ENCODE assay signal across 22 mouse cellular contexts in genomic region chr19:18579012-18579358, GRCm38 (mm10). TPM values are rescaled to one million over a fixed set of nuclear protein-coding genes. Genes with fewer than 3 reads are reported as not detected.
A peak's percentile ranks its signal among the peaks of the same experiment; 100 is the strongest.
DNase-seq lines count a peak whose midpoint lies in the region; ATAC-seq and TF ChIP-seq lines count a peak whose summit lies in the region.
"Had no signal": no experiment of that assay in that cellular context is flagged by ENCODE, and none has a peak within 500 bp of the region (broad histone marks: within the 10 kb centered on the region; RNA-seq: fewer than 3 reads in every experiment).

No protein-coding gene starts in this region.

- no peak overlapping the region for H3K27ac ChIP-seq in hindbrain, postnatal 0 days
- H3K27ac ChIP-seq in hindbrain, embryonic 11.5 days (ENCODE audit: low read depth, low read length): no peak overlapping the region
- no peak overlapping the region for H3K27ac ChIP-seq in liver, embryonic 11.5 days (ENCODE audit: low read depth, low read length)
- H3K27ac ChIP-seq: heart, adult 2 months; liver, embryonic 13.5 days; macrophage; midbrain, embryonic 12.5 days; neural tube, embryonic 13.5 days had no signal

- ATAC-seq in hindbrain, postnatal 0 days: 0 out of 2 replicates have a peak, but pooled peaks have one; percentile 18
- no peak for ATAC-seq in hindbrain, embryonic 11.5 days (ENCODE audit: low FRiP score)
- no peak for ATAC-seq in liver, embryonic 11.5 days (replicated peaks; ENCODE audit: low FRiP score)
- peak; percentile 20; the same call in 1 of the 2 replicates for ATAC-seq in granulocyte monocyte progenitor cell, adult 5-6 weeks (replicated peaks; ENCODE audit: poor library complexity, severe bottlenecking)
- ATAC-seq: forebrain, embryonic 14.5 days; inflammation-experienced regulatory T-cells, adult 6 months had no signal

- no peaks in the 10 kb centered on the region for H3K4me1 ChIP-seq in hindbrain, postnatal 0 days (ENCODE audit: insufficient read depth, low read length)
- no peaks in the 10 kb centered on the region for H3K4me1 ChIP-seq in hindbrain, embryonic 11.5 days (replicated peaks; ENCODE audit: control insufficient read depth, insufficient read depth, low read length)
- H3K4me1 ChIP-seq in liver, embryonic 11.5 days (replicated peaks; ENCODE audit: control insufficient read depth, insufficient read depth, low read length): no peaks in the 10 kb centered on the region
- H3K4me1 ChIP-seq: liver, embryonic 13.5 days had no signal

- no peak for TF ChIP-seq CTCF in hindbrain, postnatal 0 days (IDR thresholded peaks at IDR 0.05; ENCODE audit: low read depth)

- no peaks in the 10 kb centered on the region for H3K36me3 ChIP-seq in hindbrain, postnatal 0 days (ENCODE audit: insufficient read depth, low read length)
- H3K36me3 ChIP-seq in hindbrain, embryonic 11.5 days (ENCODE audit: control insufficient read depth, insufficient read depth, low read length): no peaks in the 10 kb centered on the region
- no peaks in the 10 kb centered on the region for H3K36me3 ChIP-seq in liver, embryonic 11.5 days (ENCODE audit: control insufficient read depth, insufficient read depth, low read length)
- H3K36me3 ChIP-seq: midbrain, embryonic 12.5 days; neural tube, embryonic 13.5 days had no signal

- DNase-seq in hindbrain, postnatal 0 days (ENCODE audit: low spot score): no peak
- DNase-seq in hindbrain, embryonic 11.5 days (ENCODE audit: low spot score): no peak
- peak; percentile 9 for DNase-seq in liver, embryonic 11.5 days (ENCODE audit: low spot score)
- DNase-seq in liver (no peak), A20 (ENCODE audit: low read depth, low spot score) (peak; percentile 11)
- DNase-seq in embryo, embryonic 11 days: no peak
- DNase-seq: adrenal gland, adult 2 months; B cell, adult 2 months; cerebellum, adult 8-10 months; gastrocnemius, postnatal 14 days; heart, adult 2 months; heart, postnatal 36 days; liver, embryonic 13.5 days; spleen, adult 18-20 months; thymus, adult 18-20 months; thymus, postnatal 4 days had no signal

- H3K9me3 ChIP-seq in hindbrain, postnatal 0 days (ENCODE audit: low read length): no peaks in the 10 kb centered on the region
- H3K9me3 ChIP-seq in hindbrain, embryonic 11.5 days (ENCODE audit: control insufficient read depth, low read length): no peaks in the 10 kb centered on the region
- no peaks in the 10 kb centered on the region for H3K9me3 ChIP-seq in liver, embryonic 11.5 days (ENCODE audit: control insufficient read depth, low read length)
- H3K9me3 ChIP-seq: liver, embryonic 13.5 days; midbrain, embryonic 12.5 days; neural tube, embryonic 13.5 days had no signal

- 77% methylated on average over 1 of the region's 1 CpGs for WGBS in hindbrain, postnatal 0 days
- WGBS in hindbrain, embryonic 11.5 days: 95% methylated on average over 1 of the region's 1 CpGs
- WGBS in liver, embryonic 11.5 days: 91% methylated on average over 1 of the region's 1 CpGs

- H3K9ac ChIP-seq in hindbrain, postnatal 0 days (replicated peaks; ENCODE audit: low read length): no peak overlapping the region
- no peak overlapping the region for H3K9ac ChIP-seq in hindbrain, embryonic 11.5 days (ENCODE audit: low read depth, low read length)
- no peak overlapping the region for H3K9ac ChIP-seq in liver, embryonic 11.5 days (ENCODE audit: low read depth, low read length)
- H3K9ac ChIP-seq: liver, embryonic 13.5 days; midbrain, embryonic 12.5 days; neural tube, embryonic 13.5 days had no signal

- H3K4me3 ChIP-seq in hindbrain, postnatal 0 days (ENCODE audit: low read length): no peak overlapping the region
- no peak overlapping the region for H3K4me3 ChIP-seq in hindbrain, embryonic 11.5 days (ENCODE audit: low read depth, low read length)
- H3K4me3 ChIP-seq in liver, embryonic 11.5 days (ENCODE audit: low read depth, low read length): no peak overlapping the region
- H3K4me3 ChIP-seq: heart, adult 2 months; liver, embryonic 13.5 days; midbrain, embryonic 12.5 days; neural tube, embryonic 13.5 days had no signal

- H3K27me3 ChIP-seq in hindbrain, postnatal 0 days (ENCODE audit: insufficient read depth, low read length): no peaks in the 10 kb centered on the region
- H3K27me3 ChIP-seq in hindbrain, embryonic 11.5 days (ENCODE audit: control insufficient read depth, insufficient read depth, low read length): no peaks in the 10 kb centered on the region
- no peaks in the 10 kb centered on the region for H3K27me3 ChIP-seq in liver, embryonic 11.5 days (replicated peaks; ENCODE audit: control insufficient read depth, insufficient read depth, low read length)
- H3K27me3 ChIP-seq: liver, embryonic 13.5 days; midbrain, embryonic 12.5 days; neural tube, embryonic 13.5 days had no signal

- no peak overlapping the region for H3K4me2 ChIP-seq in hindbrain, postnatal 0 days (ENCODE audit: low read depth, low read length)
- no peak overlapping the region for H3K4me2 ChIP-seq in hindbrain, embryonic 11.5 days (replicated peaks; ENCODE audit: low read depth, low read length)
- H3K4me2 ChIP-seq in liver, embryonic 11.5 days: no peak overlapping the region
- H3K4me2 ChIP-seq: midbrain, embryonic 12.5 days had no signal

RNA-seq across cellular contexts. Expression of gene Ostf1, which starts 52.6 kb away (rescaled TPM):
- total RNA-seq in hindbrain, postnatal 0 days (2014; rRNA removed): 42.4 and 46.0 TPM in 2 replicates
- polyA plus RNA-seq in hindbrain, postnatal 0 days (2015; fragmentation: Nextera tagmentation; extraction: Ambion mirVana): 67.9 and 78.0 TPM in 2 replicates
- polyA plus RNA-seq in hindbrain, embryonic 11.5 days (2014; fragmentation: Nextera tagmentation; extraction: Ambion mirVana): 49.4 and 55.5 TPM in 2 replicates
- polyA plus RNA-seq in liver, embryonic 11.5 days (2014; fragmentation: Nextera tagmentation; extraction: Ambion mirVana): 86.8 and 92.2 TPM in 2 replicates
- total RNA-seq in granulocyte monocyte progenitor cell, adult 5-6 weeks (2014; fragmentation: Nextera tagmentation): 139 and 152 TPM in 2 replicates
- total RNA-seq in granulocyte monocyte progenitor cell, adult 5-6 weeks (2017): 208 and 230 TPM in 2 replicates

RNA-seq across cellular contexts. Expression of gene Nmrk1, which starts 52.8 kb away (rescaled TPM):
- 5.3 and 10.6 TPM in 2 replicates for total RNA-seq in hindbrain, postnatal 0 days (2014; rRNA removed)
- 9.2 and 10.9 TPM in 2 replicates for polyA plus RNA-seq in hindbrain, postnatal 0 days (2015; fragmentation: Nextera tagmentation; extraction: Ambion mirVana)
- 6.4 and 8.8 TPM in 2 replicates for polyA plus RNA-seq in hindbrain, embryonic 11.5 days (2014; fragmentation: Nextera tagmentation; extraction: Ambion mirVana)
- polyA plus RNA-seq in liver, embryonic 11.5 days (2014; fragmentation: Nextera tagmentation; extraction: Ambion mirVana): 12.4 and 12.5 TPM in 2 replicates
- 6.6 and 14.9 TPM in 2 replicates for total RNA-seq in granulocyte monocyte progenitor cell, adult 5-6 weeks (2014; fragmentation: Nextera tagmentation)
- total RNA-seq in granulocyte monocyte progenitor cell, adult 5-6 weeks (2017): 2.0 and 15.9 TPM in 2 replicates

Comparison
In these comparisons a context has a peak if more than half of its experiments do, and no peak if none do; other contexts are left out.
1. ATAC-seq: peak in hindbrain, postnatal 0 days (single experiment) and granulocyte monocyte progenitor cell, adult 5-6 weeks (single experiment); none in hindbrain, embryonic 11.5 days (single experiment) and liver, embryonic 11.5 days (single experiment).
2. DNase-seq: peak in liver, embryonic 11.5 days (single experiment) and A20 (single experiment); none in hindbrain, postnatal 0 days (single experiment), hindbrain, embryonic 11.5 days (single experiment), liver (single experiment) and embryo, embryonic 11 days (single experiment).